Mouse (Mus musculus) cerebellum, adult 9-10 months (tissue): ENCODE data around the gene Kctd20.

Experiments used
- DNase-seq: peaks from one replicate; pipeline ENCODE4 v3.0.0; 2022

The Kctd20 gene

DNA sequence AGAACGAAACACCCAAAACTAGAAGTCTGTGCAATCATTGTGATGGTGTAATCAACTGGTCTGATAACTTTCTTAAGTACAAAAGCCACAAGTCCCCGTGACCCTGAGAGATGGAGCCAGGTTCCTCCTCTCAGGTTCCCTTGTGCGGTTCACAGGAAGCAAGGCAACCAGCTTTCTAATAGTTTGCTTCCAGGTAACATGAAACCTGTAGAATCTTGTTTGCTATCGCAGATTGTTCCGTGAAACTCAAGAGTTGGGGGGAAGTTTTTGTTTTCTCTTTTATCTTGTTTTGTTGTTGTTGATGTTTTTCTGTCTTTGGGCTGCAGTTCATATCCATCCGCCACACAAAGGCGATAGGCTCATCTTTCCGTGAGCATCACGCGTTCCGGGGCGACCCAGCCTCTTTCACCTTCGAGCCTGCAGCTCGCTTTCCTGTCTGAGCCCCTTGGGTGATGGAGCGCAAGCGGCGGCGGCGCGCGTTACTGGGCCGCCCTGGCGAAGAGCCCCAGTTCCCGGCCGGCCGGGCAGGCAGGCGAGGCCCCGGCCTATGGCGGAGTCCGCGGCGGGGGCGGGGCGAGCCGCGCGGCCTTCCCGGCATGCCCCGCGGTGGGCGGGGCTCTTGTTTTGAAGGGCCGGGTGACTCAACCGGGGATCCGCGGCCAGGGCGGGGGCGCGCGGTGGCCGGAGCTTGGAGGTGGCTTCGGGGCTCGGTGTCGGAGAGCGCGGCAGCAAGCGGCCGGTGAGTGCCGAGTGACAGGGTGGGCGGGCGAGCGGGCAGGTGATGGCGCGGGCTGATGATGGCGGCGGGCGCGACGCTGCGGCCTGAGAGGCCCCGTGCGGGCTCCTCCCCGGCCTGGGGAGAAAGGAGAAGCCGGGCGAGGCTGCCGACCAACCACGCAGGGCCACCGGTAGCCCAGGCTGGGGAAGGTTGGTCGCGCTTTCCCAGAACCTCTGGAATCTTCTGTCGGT, at the start of gene Kctd20:
Kctd20 (plus strand) TSS at position 120 of the 969 bp plus-strand sequence.
- peak; percentile 95 for DNase-seq

- peak; percentile 65 for DNase-seq
Measured at GRCm38 (mm10) chr17:28904546-28905376, 47.0 kb upstream of the Kctd20 start.

- DNase-seq, result no peak
Measured at GRCm38 (mm10) chr17:28905377-28905916, 46.3 kb upstream of the Kctd20 start.

- no peak for DNase-seq
Measured at GRCm38 (mm10) chr17:28907959-28908358, 43.8 kb upstream of the Kctd20 start.

DNA sequence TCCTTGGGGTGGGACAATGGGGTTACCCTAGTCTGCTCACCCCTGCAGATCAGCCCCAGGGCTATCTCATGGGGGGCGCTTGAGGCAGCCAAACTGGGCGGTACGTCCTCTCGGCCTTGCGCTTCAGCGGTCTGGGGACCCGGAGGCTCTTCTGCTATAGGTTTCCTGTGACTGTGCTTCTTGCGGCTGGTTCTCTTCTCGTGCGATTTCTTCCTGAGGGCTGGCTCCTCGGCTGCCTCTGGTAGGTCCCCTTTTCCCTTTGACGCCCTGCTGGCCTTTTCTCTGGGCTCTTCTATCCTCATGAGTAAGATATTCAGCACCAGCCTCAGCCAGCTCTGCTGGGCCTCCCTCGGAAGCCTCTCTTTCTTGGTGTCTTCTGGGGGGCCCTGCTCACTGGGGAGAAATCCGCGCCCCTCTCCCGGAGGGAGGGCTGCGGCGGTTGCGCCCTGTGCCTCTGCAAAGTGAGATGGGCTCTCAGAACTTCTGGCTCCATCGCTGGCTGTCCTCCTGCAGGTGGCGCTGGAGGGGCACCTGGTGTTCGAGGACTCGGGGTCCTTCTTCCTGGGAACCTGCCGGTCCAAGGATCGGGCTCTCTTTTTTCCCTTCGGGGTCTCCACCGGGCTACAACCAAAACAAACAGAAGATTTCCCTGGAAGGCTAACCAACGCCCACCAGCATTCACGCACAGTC, 42.4 kb upstream of the Kctd20 start:
- no peak for DNase-seq

DNA sequence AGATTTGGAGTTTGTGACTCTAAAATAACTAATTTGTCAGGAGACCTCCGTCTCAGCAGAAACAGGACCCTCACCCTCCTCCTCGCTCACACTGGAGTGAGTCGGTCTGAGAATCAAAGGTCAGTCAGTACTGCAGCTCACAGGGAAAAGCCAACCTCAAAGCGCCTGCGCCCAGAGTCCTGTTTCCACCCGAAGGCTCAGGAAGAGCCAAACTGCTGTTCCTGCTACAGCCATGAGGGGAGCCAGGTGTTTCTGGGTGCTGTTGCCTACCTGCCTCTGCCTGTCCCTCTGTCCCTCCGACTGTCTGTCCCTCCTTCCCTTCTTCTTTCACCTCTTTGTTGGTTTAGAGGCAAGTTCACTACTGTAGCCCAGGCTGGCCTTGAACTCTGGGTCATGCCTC, 41.6 kb upstream of the Kctd20 start:
- DNase-seq, result no peak

DNA sequence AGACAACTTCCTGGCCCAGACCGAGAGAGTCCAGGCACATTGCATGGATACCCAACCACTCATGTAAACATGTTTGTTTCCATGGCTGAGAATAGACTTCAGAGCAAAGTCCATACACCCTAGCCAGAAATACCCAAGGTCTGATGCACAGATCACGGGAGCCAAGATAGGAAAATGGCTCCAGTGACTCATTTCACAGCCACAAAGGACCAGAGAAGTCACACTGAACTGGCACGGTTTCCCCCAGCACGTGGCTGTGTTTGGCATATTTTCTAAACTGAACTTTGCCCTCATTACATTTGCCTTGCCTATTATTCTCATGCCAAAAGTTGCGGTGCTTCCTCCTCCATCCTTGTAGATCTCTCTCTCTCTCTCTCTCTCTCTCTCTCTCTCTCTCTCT, 38.5 kb upstream of the Kctd20 start:
- no peak for DNase-seq

- no peak for DNase-seq
Measured at GRCm38 (mm10) chr17:28913940-28914339, 37.8 kb upstream of the Kctd20 start.

GRCm38 (mm10) chr17:28915060-28915628, 36.6 kb upstream of the Kctd20 start, which contains the start of gene 4930539E08Rik:
Gene 4930539E08Rik (minus strand): TSS chr17:28915324.
- no peak for DNase-seq

GRCm38 (mm10) chr17:28916520-28916919, 35.2 kb upstream of the Kctd20 start:
- DNase-seq, result no peak

DNA sequence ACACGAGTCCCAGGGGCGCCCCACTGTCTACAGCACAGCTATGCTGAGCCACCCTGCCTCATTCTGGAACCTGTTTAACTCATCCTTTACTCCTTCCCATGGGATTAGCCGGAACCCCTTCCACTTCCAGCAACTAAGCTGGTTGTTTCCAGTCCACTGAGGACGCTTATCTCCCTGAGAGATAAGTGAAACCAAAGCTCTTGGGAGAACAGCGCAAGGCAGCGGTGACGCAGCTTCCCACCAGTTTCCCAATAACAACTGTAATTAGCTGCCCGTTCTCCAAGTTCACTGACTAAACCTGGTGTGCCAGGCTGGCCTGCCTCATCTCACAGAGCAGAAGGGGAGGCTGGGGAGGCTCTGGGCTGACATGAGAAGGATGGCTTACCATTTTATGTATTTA, 30.7 kb upstream of the Kctd20 start:
- no peak for DNase-seq

- DNase-seq, result no peak
Measured at GRCm38 (mm10) chr17:28922096-28922495, 29.7 kb upstream of the Kctd20 start.

DNA sequence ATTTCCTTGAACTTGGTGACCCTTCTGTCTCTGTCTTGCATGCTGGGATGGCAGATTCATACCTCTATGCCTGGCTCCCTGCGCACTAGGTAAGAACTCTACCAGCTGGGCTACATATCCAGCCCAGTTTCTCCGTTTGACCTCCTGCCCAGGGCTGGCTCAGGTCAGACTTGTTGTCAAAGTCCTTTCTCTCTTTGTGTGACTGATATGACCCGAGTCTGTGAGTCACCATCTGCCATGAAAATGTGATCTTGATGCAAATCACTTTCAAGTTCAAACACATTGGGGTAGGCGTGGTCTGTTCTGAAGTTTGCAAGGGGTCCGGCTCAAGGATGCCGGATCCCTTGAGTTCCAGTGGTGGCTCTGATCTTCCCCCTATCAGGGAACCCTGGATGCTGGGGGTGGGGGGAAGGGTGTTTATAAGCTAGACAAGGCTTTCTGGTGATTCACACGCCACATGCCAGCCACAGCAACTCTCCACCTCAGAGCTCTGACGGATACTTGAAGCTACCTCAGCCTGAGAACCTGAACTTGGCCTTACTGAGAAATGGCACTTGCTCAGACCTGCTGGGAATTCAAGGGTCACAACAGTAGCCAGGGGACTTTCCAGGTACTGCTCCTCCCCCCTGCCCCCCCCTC, 26.7 kb upstream of the Kctd20 start:
- DNase-seq, result no peak

DNA sequence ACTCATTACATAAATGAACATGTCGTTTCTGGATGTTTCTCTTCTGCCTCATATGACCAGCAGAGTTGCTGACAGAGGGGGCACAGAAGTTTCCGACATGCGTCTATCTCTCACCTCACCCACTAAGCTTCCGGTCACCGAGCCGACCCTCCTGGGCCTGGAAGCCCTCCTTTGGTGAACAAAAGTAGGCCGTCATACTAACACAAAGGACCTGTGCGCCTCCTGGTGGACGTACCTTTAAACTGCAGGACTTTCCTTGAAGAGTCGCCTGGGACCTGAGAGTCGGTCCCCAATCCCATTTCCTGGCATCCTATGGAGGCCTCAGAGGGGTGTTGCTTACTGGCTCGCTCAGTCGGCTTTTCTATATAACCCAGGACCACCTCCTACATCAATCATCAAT, 25.4 kb upstream of the Kctd20 start:
- peak; percentile 89 for DNase-seq

- DNase-seq, result no peak
Measured at GRCm38 (mm10) chr17:28926866-28927635, 24.7 kb upstream of the Kctd20 start.

DNA sequence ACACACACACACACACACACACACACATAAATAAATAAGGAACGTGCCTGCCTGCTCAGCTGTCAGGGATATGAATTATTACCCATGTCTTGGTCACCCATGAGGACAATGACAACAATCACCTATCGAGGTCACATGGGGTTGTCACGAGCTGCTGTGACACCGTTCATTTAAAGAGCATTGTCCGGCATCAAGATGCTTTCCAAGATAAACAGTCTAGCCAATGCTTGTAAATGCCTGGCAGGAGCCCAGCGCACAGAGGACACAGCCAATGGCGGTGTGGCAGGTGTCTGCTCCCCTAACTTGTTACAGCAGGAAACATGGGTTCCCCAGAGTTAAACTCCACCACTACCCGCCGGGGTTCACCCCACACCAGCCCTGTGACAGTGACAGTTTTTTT, 23.7 kb upstream of the Kctd20 start:
- no peak for DNase-seq

- no peak for DNase-seq
Measured at GRCm38 (mm10) chr17:28929369-28929768, 22.4 kb upstream of the Kctd20 start.

- DNase-seq, result peak; percentile 26
Measured at GRCm38 (mm10) chr17:28930392-28931074, 21.2 kb upstream of the Kctd20 start.

DNA sequence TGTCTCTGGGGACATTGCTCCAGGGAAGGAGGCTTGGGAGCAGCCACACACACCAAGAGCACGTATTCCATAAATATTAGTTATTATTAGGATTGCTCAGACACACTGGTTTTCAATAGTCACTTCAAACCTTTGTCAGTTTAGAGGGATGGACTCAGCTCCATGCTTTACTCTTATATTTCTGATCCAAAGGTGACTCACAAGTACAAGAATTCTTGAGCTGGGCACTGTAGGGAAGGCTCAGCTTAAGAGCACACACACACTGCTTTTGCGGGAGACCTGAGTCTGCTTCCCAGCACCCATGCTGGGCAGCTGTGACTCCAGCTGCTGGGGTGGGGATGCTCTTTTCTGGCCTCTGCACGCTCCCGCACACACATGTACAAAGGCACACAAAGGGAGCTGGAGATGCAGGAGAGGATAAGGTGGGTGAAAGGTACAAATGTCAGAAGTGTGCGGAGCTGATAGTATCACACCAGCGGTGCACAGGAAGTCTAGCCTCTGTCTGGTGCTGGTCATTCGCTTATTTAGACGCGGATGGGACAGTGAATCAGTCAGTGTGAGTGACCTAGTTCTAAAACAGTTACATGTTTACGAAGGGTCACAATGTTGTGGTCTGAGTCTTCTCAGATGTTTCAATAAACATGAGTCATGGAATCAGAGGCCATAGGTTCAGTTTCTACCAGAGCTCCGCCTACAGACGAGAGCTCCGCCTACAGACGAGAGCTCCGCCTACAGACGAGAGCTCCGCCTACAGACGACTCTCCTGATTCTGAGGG, 20.1 kb upstream of the Kctd20 start:
- DNase-seq, result no peak

- no peak for DNase-seq
Measured at GRCm38 (mm10) chr17:28932274-28932673, 19.5 kb upstream of the Kctd20 start.
